Mouse (Mus musculus) testis, adult 2 months (tissue): ENCODE data around the gene Col6a2. TPM values are rescaled to one million over a fixed set of nuclear protein-coding genes. Genes with fewer than 3 reads are reported as not detected.

Experiments used
- H3K27ac ChIP-seq: fragments of 200-500 bp; 2 replicates; pipeline ENCODE4 v1.5.1; 2012; ENCODE audit warnings: low read depth, low read length; ENCODE audit not compliant: control insufficient read depth, insufficient read depth
- H3K27me3 ChIP-seq: fragments of 200-500 bp; 2 replicates; pipeline ENCODE4 v1.6.1; 2012; ENCODE audit warnings: mild to moderate bottlenecking, low read length, moderate library complexity; ENCODE audit not compliant: control insufficient read depth, insufficient read depth
- H3K36me3 ChIP-seq: fragments of 200-500 bp; 2 replicates; pipeline ENCODE4 v1.6.1; 2012; ENCODE audit warnings: mild to moderate bottlenecking, low read length; ENCODE audit not compliant: control insufficient read depth, insufficient read depth
- H3K4me1 ChIP-seq: fragments of 200-500 bp; 2 replicates; pipeline ENCODE4 v1.6.1; 2012; ENCODE audit warnings: low read length; ENCODE audit not compliant: control insufficient read depth, insufficient read depth
- H3K4me3 ChIP-seq: fragments of 200-500 bp; 2 replicates; pipeline ENCODE4 v1.5.1; 2012; ENCODE audit warnings: low read depth, mild to moderate bottlenecking, low read length, moderate library complexity, mixed read lengths; ENCODE audit not compliant: control insufficient read depth
- CTCF ChIP-seq: fragments of 200-500 bp; IDR thresholded peaks from 2 replicates; pipeline ENCODE4 v1.5.1; 2012; ENCODE audit warnings: low read depth, mild to moderate bottlenecking, inconsistent platforms, low read length, moderate library complexity; ENCODE audit not compliant: control insufficient read depth, insufficient read depth, insufficient replicate concordance
- POLR2A ChIP-seq: fragments of 200-500 bp; IDR thresholded peaks from 2 replicates; pipeline ENCODE4 v1.6.1; 2012; ENCODE audit warnings: low read depth, mild to moderate bottlenecking, inconsistent platforms, low read length, moderate library complexity; ENCODE audit not compliant: control insufficient read depth
- polyA plus RNA-seq: library from polyadenylated mRNA; depleted of rRNA; stranded (reverse); fragments of >200 nt; gene quantifications from 2 replicates; pipeline ENCODE4 v1.2.3, GENCODE M21; 2012

Col6a2 gene
- polyA plus RNA-seq, 1 experiment = 10.9 TPM

DNA sequence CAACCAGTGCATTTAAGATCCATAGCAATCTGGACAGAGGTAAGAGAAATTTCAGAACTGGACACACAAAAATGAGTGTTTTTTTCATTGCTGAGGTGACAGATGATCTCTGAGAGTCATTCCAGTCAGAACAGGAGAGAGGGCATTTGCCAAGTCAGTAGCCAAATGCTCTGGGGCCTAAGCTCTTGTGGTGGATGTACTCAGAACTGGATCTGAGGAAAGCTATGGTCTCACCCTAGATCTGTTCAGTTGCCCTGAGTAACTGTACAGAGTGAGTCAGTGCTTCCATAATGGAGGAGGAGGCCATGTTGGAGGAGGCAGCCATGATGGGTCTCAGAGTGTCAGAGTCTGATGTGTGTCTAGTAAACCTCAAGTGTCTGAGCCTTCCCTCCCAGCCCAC is 21.6 kb upstream of the Col6a2 start:
- no peak for TF ChIP-seq CTCF
- no peak for TF ChIP-seq POLR2A
- Histone ChIP-seq H3K4me1 (no peaks in the 10 kb centered on the region), H3K27ac (no peak overlapping the region), H3K36me3 (no peaks in the 10 kb centered on the region), H3K27me3 (no peaks in the 10 kb centered on the region), H3K4me3 (no peak overlapping the region)

DNA sequence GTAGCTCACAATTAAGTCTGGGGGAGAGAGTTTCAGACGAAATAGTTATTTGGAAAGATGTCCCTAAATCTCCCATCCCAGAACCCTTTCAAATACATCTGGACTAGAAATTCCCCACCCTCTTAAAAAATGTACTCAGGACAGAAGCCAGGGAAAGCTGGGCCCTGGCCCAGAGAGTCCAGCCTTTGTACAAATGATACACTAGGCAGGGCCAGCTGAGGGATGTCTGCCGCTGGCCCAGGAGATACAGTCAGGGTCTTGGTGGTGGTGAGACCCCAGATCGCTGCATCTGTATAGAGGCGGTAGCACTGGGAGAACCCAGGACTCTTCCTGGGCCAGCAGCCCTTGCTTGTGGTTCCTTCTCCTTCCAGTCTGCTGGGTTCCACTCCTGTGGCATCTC is 20.6 kb upstream of the Col6a2 start:
- H3K36me3 ChIP-seq = no peaks in the 10 kb centered on the region
- no peaks in the 10 kb centered on the region for H3K4me1 ChIP-seq
- no peaks in the 10 kb centered on the region for H3K27me3 ChIP-seq
- H3K4me3 ChIP-seq = no peak overlapping the region
- H3K27ac ChIP-seq = no peak overlapping the region
- TF ChIP-seq CTCF (no peak), POLR2A (no peak)

DNA sequence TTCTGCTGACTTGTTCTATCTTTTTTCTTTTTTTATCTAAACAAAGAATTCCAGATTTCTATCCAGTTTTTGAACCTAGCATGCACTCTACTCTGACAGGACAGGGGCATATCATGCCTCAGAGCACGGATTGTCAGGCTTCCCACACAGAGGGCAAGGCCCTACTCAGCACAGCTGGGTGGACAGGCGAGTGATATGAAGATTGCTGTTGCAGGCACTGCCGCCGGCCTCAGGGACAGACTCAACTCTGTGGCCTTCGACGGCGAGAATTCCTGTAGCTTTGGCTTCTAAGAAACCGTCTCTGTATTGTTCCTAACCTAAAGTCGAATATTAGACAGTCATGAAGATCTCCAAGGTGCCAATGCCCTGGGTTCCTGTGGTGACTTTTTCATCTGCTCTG is 20.0 kb upstream of the Col6a2 start:
- Histone ChIP-seq H3K4me3 (no peak overlapping the region), H3K36me3 (no peaks in the 10 kb centered on the region), H3K4me1 (no peaks in the 10 kb centered on the region), H3K27me3 (no peaks in the 10 kb centered on the region), H3K27ac (peak overlapping the region; percentile 49; the same call in 1 of the 2 replicates)
- TF ChIP-seq POLR2A (no peak), CTCF (no peak)

DNA sequence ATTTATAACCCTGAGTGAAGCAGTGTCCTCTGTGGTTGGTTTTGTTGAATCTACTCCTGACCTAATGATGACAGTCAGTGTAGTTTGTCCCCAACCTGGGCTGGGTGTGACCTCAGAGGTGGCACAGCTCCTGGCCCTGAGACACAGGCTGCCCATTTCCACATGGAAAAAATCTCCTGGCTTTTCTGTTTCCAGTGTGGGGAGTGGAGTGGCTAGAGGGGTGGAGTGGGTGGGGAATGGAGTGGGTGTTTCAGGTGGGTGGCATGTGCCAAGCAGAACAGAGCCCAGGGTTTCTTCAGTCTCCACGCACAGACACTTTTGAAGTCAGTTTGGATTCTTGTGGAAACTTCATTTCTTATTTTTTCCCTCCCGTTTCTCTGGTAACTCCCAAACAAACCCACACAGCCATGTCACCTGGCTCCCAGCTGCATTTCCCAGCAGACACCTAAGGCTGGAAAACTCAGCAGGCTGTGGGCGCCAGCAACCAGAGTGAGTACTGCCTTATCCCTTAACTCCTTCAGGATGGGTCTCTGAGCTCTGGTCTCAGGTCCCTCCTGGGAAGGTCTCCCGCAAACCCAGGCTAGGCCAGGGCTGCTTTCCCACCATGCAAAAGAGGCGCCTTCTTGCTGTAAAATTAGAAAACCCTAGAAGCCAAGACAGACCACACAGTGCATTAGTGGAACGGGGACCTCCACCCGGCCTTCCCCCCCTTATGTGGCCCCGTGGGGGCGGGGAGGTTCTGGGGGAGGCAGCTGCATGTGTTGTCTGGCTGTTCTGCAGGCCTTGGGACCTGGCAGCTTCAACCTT is 19.4 kb upstream of the Col6a2 start:
- Histone ChIP-seq H3K27ac (peak overlapping the region; percentile 51), H3K4me3 (no peak overlapping the region), H3K36me3 (no peaks in the 10 kb centered on the region), H3K4me1 (no peaks in the 10 kb centered on the region), H3K27me3 (no peaks in the 10 kb centered on the region)
- TF ChIP-seq POLR2A (no peak), CTCF (no peak)

DNA sequence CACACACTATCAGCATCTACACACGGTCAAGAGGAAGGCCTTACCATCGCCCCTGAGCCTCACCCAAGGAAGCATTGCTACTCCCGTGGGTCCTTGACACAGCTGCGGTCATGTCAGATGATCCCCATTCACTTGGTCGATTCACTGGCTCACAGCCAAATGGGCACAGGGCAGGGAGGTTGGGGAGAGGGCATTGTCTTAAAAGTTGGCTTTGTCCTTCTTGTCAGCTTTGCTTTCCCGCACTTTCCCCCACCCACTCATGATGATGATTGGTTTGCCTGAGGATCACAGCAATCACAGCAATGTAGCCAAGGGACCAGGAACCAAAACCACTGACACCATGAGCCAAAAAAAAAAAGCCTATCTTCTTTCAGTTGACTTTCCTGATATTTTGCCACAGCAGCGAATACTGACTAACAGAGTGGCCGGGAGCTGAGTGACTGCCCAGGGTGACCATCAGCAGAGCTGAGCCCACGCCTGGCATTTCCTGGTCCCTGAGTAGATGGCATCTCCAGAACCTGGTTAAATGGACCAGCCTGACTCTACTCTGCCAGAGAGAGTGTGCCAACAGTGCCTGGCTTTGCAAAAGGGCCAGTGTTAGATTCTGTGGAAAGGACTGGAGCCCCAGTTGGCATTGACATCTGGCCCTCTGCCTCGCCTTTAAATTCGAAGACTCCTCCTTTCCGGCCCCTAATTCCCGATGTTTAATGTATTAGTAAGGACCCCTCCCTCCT is 18.6 kb upstream of the Col6a2 start:
- H3K4me1 ChIP-seq = no peaks in the 10 kb centered on the region
- TF ChIP-seq POLR2A = no peak
- no peak for TF ChIP-seq CTCF
- no peak overlapping the region for H3K4me3 ChIP-seq
- H3K27ac ChIP-seq = no peak overlapping the region
- H3K36me3 ChIP-seq = no peaks in the 10 kb centered on the region
- H3K27me3 ChIP-seq = no peaks in the 10 kb centered on the region

DNA sequence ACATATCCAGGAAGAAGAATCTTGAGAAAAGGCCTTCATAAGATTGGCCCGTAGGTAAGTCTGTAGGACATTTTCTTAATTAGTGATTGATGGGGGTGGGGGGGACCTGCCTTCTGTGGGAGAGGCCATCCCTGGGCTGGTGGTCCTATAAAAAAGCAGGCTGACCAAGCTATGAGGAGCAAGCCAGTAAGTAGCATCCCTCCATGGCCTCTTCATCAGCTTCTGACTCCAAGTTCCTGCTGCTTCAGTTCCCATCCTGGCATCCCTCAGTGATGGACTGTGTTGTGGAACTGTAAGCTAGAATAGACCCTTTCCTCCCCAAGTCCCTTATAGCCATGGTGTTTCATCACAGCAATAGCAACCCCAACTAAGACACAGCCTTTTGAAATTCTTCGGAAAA is 16.5 kb upstream of the Col6a2 start:
- TF ChIP-seq CTCF (no peak), POLR2A (no peak)
- H3K27ac ChIP-seq = no peak overlapping the region
- no peaks in the 10 kb centered on the region for H3K4me1 ChIP-seq
- H3K36me3 ChIP-seq = no peaks in the 10 kb centered on the region
- no peak overlapping the region for H3K4me3 ChIP-seq
- no peaks in the 10 kb centered on the region for H3K27me3 ChIP-seq

DNA sequence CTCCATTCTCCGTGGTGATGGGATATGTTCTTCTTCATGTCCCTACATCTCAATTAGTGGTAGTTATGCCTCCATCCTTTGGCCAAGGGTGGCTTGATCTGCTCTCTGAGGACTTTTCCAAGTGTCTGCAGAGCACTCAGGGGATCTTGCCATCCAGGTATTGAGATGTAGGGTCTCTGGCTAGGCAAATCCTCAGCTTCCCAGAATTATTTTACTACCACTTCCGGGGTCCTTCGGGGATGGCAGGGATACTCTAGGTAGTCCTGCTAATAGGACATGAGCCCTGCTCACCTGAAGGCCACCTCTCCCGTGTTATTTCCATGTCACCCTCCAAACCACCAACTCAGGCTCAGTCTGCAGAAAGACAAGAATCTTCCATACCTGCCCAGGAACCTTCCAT is 13.2 kb upstream of the Col6a2 start:
- Histone ChIP-seq H3K27ac (no peak overlapping the region), H3K36me3 (no peaks in the 10 kb centered on the region), H3K27me3 (no peaks in the 10 kb centered on the region), H3K4me3 (no peak overlapping the region), H3K4me1 (no peaks in the 10 kb centered on the region)
- TF ChIP-seq POLR2A (no peak), CTCF (no peak)
